Comparison of ENCODE assay signal across 11 mouse cellular contexts in the genomic region with DNA sequence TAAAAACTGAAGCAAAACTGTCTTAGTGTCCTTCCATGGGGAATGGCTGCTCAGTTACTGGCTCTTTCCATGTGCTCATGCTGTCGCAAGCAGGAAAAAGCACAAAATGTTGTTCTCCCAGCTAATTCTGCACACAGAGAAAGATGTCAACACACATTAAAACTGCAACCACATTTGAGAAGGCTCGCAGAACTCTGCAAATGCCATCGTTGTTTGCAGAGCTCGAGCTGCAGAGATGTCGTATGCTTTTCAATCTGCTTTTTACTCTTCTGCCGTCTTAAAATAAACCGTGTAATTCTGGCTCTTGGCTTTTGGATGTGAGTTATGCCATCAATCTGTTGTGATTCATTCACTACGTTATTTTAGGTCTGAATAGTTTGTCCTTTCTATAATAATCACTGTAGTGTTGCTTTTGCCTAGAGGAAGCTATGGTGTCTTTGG.
DNase-seq lines count a peak whose midpoint lies in the region; ATAC-seq lines count a peak whose summit lies in the region.
"Had no signal": no experiment of that assay in that cellular context is flagged by ENCODE, and none has a peak within 500 bp of the region (broad histone marks: within the 10 kb centered on the region; RNA-seq: fewer than 3 reads in every experiment).

No protein-coding gene starts in this region.

- no peaks in the 10 kb centered on the region; the same call in 1 of the 2 replicates for H3K9me3 ChIP-seq in forebrain, embryonic 16.5 days (ENCODE audit: control insufficient read depth, low read length)
- no peaks in the 10 kb centered on the region; the same call in 1 of the 2 replicates for H3K9me3 ChIP-seq in hindbrain, embryonic 14.5 days (ENCODE audit: control insufficient read depth, low read length)
- H3K9me3 ChIP-seq: heart, embryonic 15.5 days had no signal

- H3K36me3 ChIP-seq in forebrain, embryonic 16.5 days (ENCODE audit: control insufficient read depth, insufficient read depth), result no peaks in the 10 kb centered on the region
- no peaks in the 10 kb centered on the region for H3K36me3 ChIP-seq in hindbrain, embryonic 14.5 days (replicated peaks; ENCODE audit: control insufficient read depth, insufficient read depth)
- H3K36me3 ChIP-seq: heart, embryonic 15.5 days had no signal

- H3K27me3 ChIP-seq in forebrain, embryonic 16.5 days (replicated peaks; ENCODE audit: control insufficient read depth, insufficient read depth, low read length), result no peaks in the 10 kb centered on the region
- H3K27me3 ChIP-seq in hindbrain, embryonic 14.5 days (ENCODE audit: control insufficient read depth, insufficient read depth, low read length), result no peaks in the 10 kb centered on the region
- H3K27me3 ChIP-seq: heart, embryonic 15.5 days had no signal

- peak overlapping the region; percentile 86 for H3K27ac ChIP-seq in forebrain, embryonic 16.5 days (ENCODE audit: low read length)
- peak overlapping the region; percentile 91 for H3K27ac ChIP-seq in hindbrain, embryonic 14.5 days
- H3K27ac ChIP-seq: heart, embryonic 15.5 days had no signal

- DNase-seq in hindbrain, embryonic 14.5 days (ENCODE audit: low spot score), result no peak
- peak; percentile 67 to 86 for DNase-seq in left cerebral cortex, postnatal 14 days (ENCODE audit: low spot score in 2 of 2)
- DNase-seq in right cerebral cortex, postnatal 25 days, result peak; percentile 63
- no peak for DNase-seq in thymus, postnatal 25 days
- DNase-seq in cerebellum, postnatal 4 days (ENCODE audit: low spot score in 2 of 2), result no peak
- DNase-seq: kidney, postnatal 25 days; thymus, postnatal 4 days had no signal

- H3K9ac ChIP-seq in forebrain, embryonic 16.5 days (replicated peaks; ENCODE audit: low read depth, low read length), result peak overlapping the region; percentile 34
- H3K9ac ChIP-seq in hindbrain, embryonic 14.5 days, result peak overlapping the region; percentile 1; the same call in 1 of the 2 replicates
- H3K9ac ChIP-seq: heart, embryonic 15.5 days had no signal

- peak; percentile 29; the same call in 1 of the 2 replicates for ATAC-seq in forebrain, embryonic 16.5 days
- ATAC-seq in hindbrain, embryonic 14.5 days (ENCODE audit: low FRiP score), result no peak
- ATAC-seq in erythroid progenitor cell, adult 5-6 weeks (replicated peaks; ENCODE audit: low FRiP score, poor library complexity, severe bottlenecking), result no peak
- ATAC-seq: lung, postnatal 0 days had no signal

- peaks cover 28% of the 10 kb centered on the region for H3K4me1 ChIP-seq in forebrain, embryonic 16.5 days (replicated peaks; ENCODE audit: control insufficient read depth, insufficient read depth, low read length)
- H3K4me1 ChIP-seq in hindbrain, embryonic 14.5 days (replicated peaks; ENCODE audit: control insufficient read depth, insufficient read depth, low read length), result peaks cover 32% of the 10 kb centered on the region
- H3K4me1 ChIP-seq: heart, embryonic 15.5 days had no signal

- H3K4me3 ChIP-seq in forebrain, embryonic 16.5 days (replicated peaks; ENCODE audit: low read length), result no peak overlapping the region
- no peak overlapping the region for H3K4me3 ChIP-seq in hindbrain, embryonic 14.5 days (replicated peaks; ENCODE audit: low read length)
- H3K4me3 ChIP-seq: heart, embryonic 15.5 days had no signal

- intact Hi-C loops in left cerebral cortex, postnatal 14 days (cut with DNase I), result loop anchor here (5.0 kb wide), 1 partner anchor 85 kb away; no protein-coding TSS in a partner anchor

- peak overlapping the region; percentile 37 for H3K4me2 ChIP-seq in forebrain, embryonic 16.5 days (ENCODE audit: low read length)
- no peak overlapping the region for H3K4me2 ChIP-seq in hindbrain, embryonic 14.5 days (replicated peaks)
- H3K4me2 ChIP-seq: heart, embryonic 15.5 days had no signal

- WGBS in forebrain, embryonic 16.5 days, result 15% methylated on average over 8 of the region's 8 CpGs
- 28% methylated on average over 8 of the region's 8 CpGs for WGBS in hindbrain, embryonic 14.5 days

Comparison
In these comparisons a context has a peak if more than half of its experiments do, and no peak if none do; other contexts are left out.
1. DNase-seq: peak in left cerebral cortex, postnatal 14 days (2 of 2) and right cerebral cortex, postnatal 25 days (single experiment); none in hindbrain, embryonic 14.5 days (single experiment), thymus, postnatal 25 days (single experiment) and cerebellum, postnatal 4 days (0 of 2).